Mouse (Mus musculus): ENCODE data around the gene Otub2. TPM values are rescaled to one million over a fixed set of nuclear protein-coding genes. Genes with fewer than 3 reads are reported as not detected.

Otub2 gene
- total and polyA plus RNA-seq, 3 experiments: 8.4 to 126 (median 12.3) TPM

DNA sequence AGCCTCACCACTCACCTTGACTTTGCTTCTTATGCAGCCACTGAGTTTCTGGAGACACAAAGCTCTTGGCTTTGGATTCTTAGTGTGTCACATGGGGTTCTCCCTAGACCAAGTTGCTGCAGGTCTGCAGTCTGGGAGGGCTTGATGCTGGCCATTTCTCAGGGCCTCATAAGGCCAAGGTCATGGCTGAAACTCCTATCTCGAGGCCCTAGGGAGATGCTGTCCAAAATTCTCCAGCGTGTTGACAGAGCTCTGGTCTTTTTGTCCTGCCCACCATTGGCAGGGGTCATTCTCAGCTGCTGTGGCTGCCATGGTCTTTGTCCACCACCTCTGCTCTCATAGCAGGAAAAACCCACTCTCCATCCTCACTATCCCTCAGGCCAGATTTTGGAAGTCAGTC is 21.3 kb upstream of the Otub2 start:
- Histone ChIP-seq H3K79me2 (ENCODE audit: control insufficient read depth, insufficient read depth, low read length, poor library complexity) (no peaks in the 10 kb centered on the region; the same call in 1 of the 2 replicates), H3K9me3 (replicated peaks; ENCODE audit: insufficient read depth, low read length) (no peaks in the 10 kb centered on the region), H3K4me1 (ENCODE audit: control insufficient read depth in 1 of 2, insufficient read depth in 2 of 2, low read length in 2 of 2) (peaks cover 0 to 18% of the 10 kb centered on the region in 2 experiments; a peak in 2 of 4 replicates), H3K27ac (ENCODE audit: control insufficient read depth, low read depth, low read length) (no peak overlapping the region), H3K27me3 (ENCODE audit: control insufficient read depth in 1 of 2, insufficient read depth in 2 of 2, low read length in 2 of 2) (no peaks in the 10 kb centered on the region), H3K36me3 (ENCODE audit: control insufficient read depth in 1 of 2, insufficient read depth in 2 of 2, low read length in 2 of 2) (peaks cover 0 to 3% of the 10 kb centered on the region in 2 experiments; a peak in 1 of 4 replicates), H3K4me3 (ENCODE audit: control insufficient read depth in 1 of 2, insufficient read depth in 1 of 2, low read depth in 2 of 2, low read length in 2 of 2) (peak overlapping the region; percentile 21 to 56; a peak in 2 of 4 replicates), H3K9ac (ENCODE audit: control insufficient read depth, low read depth, low read length, poor library complexity, severe bottlenecking) (peak overlapping the region; percentile 67; the same call in 1 of the 2 replicates)
- TF ChIP-seq GATA1 (IDR thresholded peaks at IDR 0.05; ENCODE audit: low read depth, low read length) (no peak), CHD1 (IDR thresholded peaks at IDR 0.05; ENCODE audit: low read depth, low read length) (no peak), ETS1 (IDR thresholded peaks at IDR 0.05; ENCODE audit: low read depth, low read length) (no peak), POLR2AphosphoS2 (IDR thresholded peaks at IDR 0.05; ENCODE audit: low read length) (no peak), GABPA (IDR thresholded peaks at IDR 0.05; ENCODE audit: low read depth, low read length) (no peak), RAD21 (IDR thresholded peaks at IDR 0.05; ENCODE audit: low read depth, low read length) (no peak), ZMIZ1 (IDR thresholded peaks at IDR 0.05; ENCODE audit: low read depth, low read length) (no peak), POLR2A (IDR thresholded peaks at IDR 0.05; ENCODE audit: control insufficient read depth in 1 of 2, insufficient read depth in 1 of 2, low read depth in 1 of 2, low read length in 2 of 2, poor library complexity in 1 of 2) (no peak), MAZ (IDR thresholded peaks at IDR 0.05; ENCODE audit: low read depth, low read length) (no peak), USF1 (IDR thresholded peaks at IDR 0.05; ENCODE audit: low read depth, low read length) (no peak), NRF1 (IDR thresholded peaks at IDR 0.05; ENCODE audit: insufficient read depth, low read depth, low read length, poor library complexity, severe bottlenecking) (no peak), CHD2 (IDR thresholded peaks at IDR 0.05; ENCODE audit: low read length) (no peak), TBP (IDR thresholded peaks at IDR 0.05; ENCODE audit: low read depth, low read length) (no peak), TCF12 (IDR thresholded peaks at IDR 0.05; ENCODE audit: low read depth, low read length) (no peak), ZC3H11A (IDR thresholded peaks at IDR 0.05; ENCODE audit: low read depth, low read length) (no peak), MXI1 (IDR thresholded peaks at IDR 0.05; ENCODE audit: low read depth, low read length) (no peak)
- DNase-seq (ENCODE audit: low read depth, low spot score): no peak

DNA sequence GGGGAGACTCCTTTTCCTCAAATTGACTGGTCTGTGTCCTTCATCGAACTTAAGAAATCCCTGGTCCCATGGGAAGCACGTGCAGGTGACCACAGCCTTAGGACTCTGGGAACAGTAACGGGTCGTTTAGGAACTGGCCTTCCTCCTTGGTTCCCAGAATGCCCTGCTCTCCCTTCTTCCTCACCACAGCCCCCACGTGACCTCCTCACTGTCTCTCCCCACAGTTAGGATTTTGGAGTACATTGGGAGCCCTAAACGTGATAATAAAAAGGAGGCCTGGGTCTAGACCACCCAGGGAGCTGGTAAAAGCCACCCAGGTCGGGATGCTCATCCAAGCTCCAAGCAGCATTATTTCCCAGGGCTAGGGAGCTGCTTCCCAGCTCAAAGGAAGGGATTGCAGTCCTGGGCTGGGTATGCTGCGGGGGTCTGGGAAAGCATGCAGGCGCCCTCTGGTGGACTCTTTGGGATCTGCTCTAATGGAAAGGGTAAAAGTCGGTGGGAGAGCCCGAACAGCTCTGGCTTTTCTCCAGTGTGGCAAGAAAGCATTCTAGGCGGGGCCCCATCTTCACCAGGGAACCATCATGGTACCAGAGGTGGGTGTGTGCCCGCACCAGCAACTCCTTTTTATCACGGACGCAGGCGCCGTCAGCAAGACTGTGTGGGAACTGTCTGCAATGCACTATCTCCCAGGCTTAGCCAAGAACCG is 20.7 kb upstream of the Otub2 start:
- Histone ChIP-seq H3K27ac (ENCODE audit: control insufficient read depth, low read depth, low read length) (peak overlapping the region; percentile 35), H3K4me3 (ENCODE audit: control insufficient read depth in 1 of 2, insufficient read depth in 1 of 2, low read depth in 2 of 2, low read length in 2 of 2) (peak overlapping the region; percentile 53 to 56), H3K27me3 (ENCODE audit: control insufficient read depth in 1 of 2, insufficient read depth in 2 of 2, low read length in 2 of 2) (no peaks in the 10 kb centered on the region), H3K36me3 (ENCODE audit: control insufficient read depth in 1 of 2, insufficient read depth in 2 of 2, low read length in 2 of 2) (peaks cover 0 to 3% of the 10 kb centered on the region in 2 experiments; a peak in 1 of 4 replicates), H3K4me1 (ENCODE audit: control insufficient read depth in 1 of 2, insufficient read depth in 2 of 2, low read length in 2 of 2) (peaks cover 0 to 18% of the 10 kb centered on the region in 2 experiments; a peak in 2 of 4 replicates), H3K9ac (ENCODE audit: control insufficient read depth, low read depth, low read length, poor library complexity, severe bottlenecking) (peak overlapping the region; percentile 67), H3K9me3 (replicated peaks; ENCODE audit: insufficient read depth, low read length) (no peaks in the 10 kb centered on the region), H3K79me2 (ENCODE audit: control insufficient read depth, insufficient read depth, low read length, poor library complexity) (no peaks in the 10 kb centered on the region; the same call in 1 of the 2 replicates)
- DNase-seq (ENCODE audit: low read depth, low spot score): peak; percentile 82
- TF ChIP-seq NRF1 (IDR thresholded peaks at IDR 0.05; ENCODE audit: insufficient read depth, low read depth, low read length, poor library complexity, severe bottlenecking) (peak; percentile 37; the same call in 1 of the 2 replicates), UBTF (IDR thresholded peaks at IDR 0.05; ENCODE audit: borderline replicate concordance, insufficient read depth, low read depth, low read length) (no peak), SIN3A (IDR thresholded peaks at IDR 0.05; ENCODE audit: low read length) (no peak), JUND (IDR thresholded peaks at IDR 0.05; ENCODE audit: low read depth, low read length) (no peak), EP300 (IDR thresholded peaks at IDR 0.05; ENCODE audit: low read depth in 1 of 2, low read length in 2 of 2) (no peak), ETS1 (IDR thresholded peaks at IDR 0.05; ENCODE audit: low read depth, low read length) (no peak), ZMIZ1 (IDR thresholded peaks at IDR 0.05; ENCODE audit: low read depth, low read length) (no peak), ZC3H11A (IDR thresholded peaks at IDR 0.05; ENCODE audit: low read depth, low read length) (no peak), USF1 (IDR thresholded peaks at IDR 0.05; ENCODE audit: low read depth, low read length) (peak; percentile 95), ELF1 (IDR thresholded peaks at IDR 0.05; ENCODE audit: low read depth, low read length) (no peak), TAL1 (IDR thresholded peaks at IDR 0.05; ENCODE audit: low read length) (no peak), ZKSCAN1 (IDR thresholded peaks at IDR 0.05; ENCODE audit: low read depth, low read length) (no peak), RAD21 (IDR thresholded peaks at IDR 0.05; ENCODE audit: low read depth, low read length) (peak; percentile 48), MEF2A (IDR thresholded peaks at IDR 0.05; ENCODE audit: extremely low read depth, insufficient replicate concordance, low read depth, low read length, poor library complexity, severe bottlenecking) (no peak), MXI1 (IDR thresholded peaks at IDR 0.05; ENCODE audit: low read depth, low read length) (no peak), GABPA (IDR thresholded peaks at IDR 0.05; ENCODE audit: low read depth, low read length) (no peak), ZNF384 (IDR thresholded peaks at IDR 0.05; ENCODE audit: low read depth, low read length) (no peak), CTCF (IDR thresholded peaks at IDR 0.05 in 2 of 3, conservative IDR thresholded peaks at IDR 0.05 in 1 of 3; ENCODE audit: control insufficient read depth in 1 of 3, insufficient read depth in 1 of 3, low read depth in 2 of 3, low read length in 3 of 3, poor library complexity in 1 of 3, severe bottlenecking in 1 of 3) (peak; percentile 78 to 92 (median 83)), NELFE (IDR thresholded peaks at IDR 0.05; ENCODE audit: low read depth, low read length) (no peak), TCF12 (IDR thresholded peaks at IDR 0.05; ENCODE audit: low read depth, low read length) (no peak), HCFC1 (IDR thresholded peaks at IDR 0.05; ENCODE audit: low read depth, low read length) (no peak), MAX (IDR thresholded peaks at IDR 0.05; ENCODE audit: low read length) (peak; percentile 72)

All from MEL (cell line).